In the genomic region with DNA sequence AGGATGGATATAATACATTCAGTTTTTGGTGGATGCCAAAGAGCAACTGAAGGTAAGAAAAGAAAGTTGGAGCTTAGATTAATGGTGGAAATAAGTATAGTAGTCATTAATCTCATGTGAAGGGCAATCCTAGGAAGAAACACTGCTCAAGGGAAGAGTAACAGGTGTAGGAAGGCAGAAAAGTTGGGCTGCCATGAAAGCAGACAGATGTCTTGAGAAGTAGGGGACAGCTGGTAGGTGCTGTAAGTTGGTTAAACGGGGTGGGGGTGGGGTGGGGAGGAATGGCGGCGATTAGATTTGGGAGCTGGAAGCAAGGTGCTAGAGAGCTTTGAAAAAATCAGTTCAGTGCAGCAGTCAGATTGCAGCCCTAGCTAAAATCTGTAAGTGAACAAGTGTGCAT, we compare ENCODE assay signal across 26 mouse cellular contexts.
"Had no signal": no experiment of that assay in that cellular context is flagged by ENCODE, and none has a peak within 500 bp of the region (broad histone marks: within the 10 kb centered on the region; RNA-seq: fewer than 3 reads in every experiment).

No protein-coding gene starts in this region.

- H3K4me3 ChIP-seq: embryonic facial prominence, embryonic 10.5 days; embryonic facial prominence, embryonic 12.5 days; embryonic facial prominence, embryonic 13.5 days; embryonic facial prominence, embryonic 15.5 days; erythroblast, embryonic 14.5 days; forebrain, embryonic 10.5 days; forebrain, embryonic 12.5 days; forebrain, embryonic 13.5 days; forebrain, embryonic 15.5 days; gastrocnemius, adult 2 months; heart, adult 2 months had no signal

- DNase-seq: cerebellum, adult 8-10 months; cerebellum, adult 9-10 months; cerebellum, adult 9-11 months; cerebellum, postnatal 10 days; cerebellum, postnatal 14 days; cerebellum, postnatal 25 days; cerebellum, postnatal 36 days; embryo, embryonic 11 days; forebrain, postnatal 0 days; gastrocnemius, adult 2 months; gastrocnemius, postnatal 10 days; gastrocnemius, postnatal 14 days; gastrocnemius, postnatal 25 days; gastrocnemius, postnatal 36 days; heart, adult 11 months; heart, adult 18-20 months; heart, adult 2 months had no signal

- H3K4me2 ChIP-seq: embryonic facial prominence, embryonic 12.5 days; embryonic facial prominence, embryonic 13.5 days; embryonic facial prominence, embryonic 15.5 days; forebrain, embryonic 12.5 days; forebrain, embryonic 13.5 days; forebrain, embryonic 15.5 days had no signal

- H3K27me3 ChIP-seq: embryonic facial prominence, embryonic 12.5 days; embryonic facial prominence, embryonic 13.5 days; embryonic facial prominence, embryonic 15.5 days; forebrain, embryonic 12.5 days; forebrain, embryonic 13.5 days had no signal

- H3K36me3 ChIP-seq: embryonic facial prominence, embryonic 10.5 days; embryonic facial prominence, embryonic 12.5 days; embryonic facial prominence, embryonic 13.5 days; embryonic facial prominence, embryonic 15.5 days; forebrain, embryonic 10.5 days; forebrain, embryonic 12.5 days; forebrain, embryonic 15.5 days had no signal
